Mouse (Mus musculus) forebrain, embryonic 12.5 days (tissue): ENCODE measurements around the gene Myom1. TPM values are rescaled to one million over a fixed set of nuclear protein-coding genes. Genes with fewer than 3 reads are reported as not detected.

Experiments used
- ATAC-seq: fragments of 200-750 bp; cut with Nextera tagmentation; 2 replicates; pipeline ENCODE4 v1.8.0; 2017; ENCODE audit warnings: moderate TSS enrichment; ENCODE audit not compliant: low FRiP score
- H3K27ac ChIP-seq: fragments of 300-500 bp; sonication (generic); 2 replicates; pipeline ENCODE4 v1.5.1; 2016; ENCODE audit warnings: mild to moderate bottlenecking
- H3K27me3 ChIP-seq: fragments of 300-500 bp; sonication (generic); 2 replicates; pipeline ENCODE4 v1.6.1; 2016; ENCODE audit warnings: mild to moderate bottlenecking
- H3K36me3 ChIP-seq: fragments of 300-500 bp; sonication (generic); replicated peaks from 2 replicates; pipeline ENCODE4 v1.6.1; 2016; ENCODE audit warnings: mild to moderate bottlenecking
- H3K4me1 ChIP-seq: fragments of 300-500 bp; sonication (generic); 2 replicates; pipeline ENCODE4 v1.6.1; 2016
- H3K4me2 ChIP-seq: fragments of 300-500 bp; sonication (generic); 2 replicates; pipeline ENCODE4 v1.6.1; 2016; ENCODE audit warnings: mild to moderate bottlenecking, moderate library complexity
- H3K4me3 ChIP-seq: fragments of 300-500 bp; sonication (generic); replicated peaks from 2 replicates; pipeline ENCODE4 v1.5.1; 2016; ENCODE audit warnings: mild to moderate bottlenecking
- H3K9ac ChIP-seq: fragments of 300-500 bp; sonication (generic); 2 replicates; pipeline ENCODE4 v1.6.1; 2016; ENCODE audit warnings: mild to moderate bottlenecking
- H3K9me3 ChIP-seq: fragments of 300-500 bp; sonication (generic); 2 replicates; pipeline ENCODE4 v1.6.1; 2016
- WGBS: fragments of 180-500 bp; shearing (Covaris S2); methylation state at CpG from one replicate; pipeline ENCODE4 v1.1.7; 2016; 5-methylcytosine and 5-hydroxymethylcytosine counted together
- polyA plus RNA-seq: library from polyadenylated mRNA; unstranded; fragments of >200 nt; fragmentation: Nextera tagmentation; extraction: Ambion mirVana; gene quantifications from 2 replicates; pipeline ENCODE4 v1.2.1, GENCODE M21; 2016

The Myom1 gene
- polyA plus RNA-seq, 1 experiment from 2014 or later: 1.7 TPM

DNA sequence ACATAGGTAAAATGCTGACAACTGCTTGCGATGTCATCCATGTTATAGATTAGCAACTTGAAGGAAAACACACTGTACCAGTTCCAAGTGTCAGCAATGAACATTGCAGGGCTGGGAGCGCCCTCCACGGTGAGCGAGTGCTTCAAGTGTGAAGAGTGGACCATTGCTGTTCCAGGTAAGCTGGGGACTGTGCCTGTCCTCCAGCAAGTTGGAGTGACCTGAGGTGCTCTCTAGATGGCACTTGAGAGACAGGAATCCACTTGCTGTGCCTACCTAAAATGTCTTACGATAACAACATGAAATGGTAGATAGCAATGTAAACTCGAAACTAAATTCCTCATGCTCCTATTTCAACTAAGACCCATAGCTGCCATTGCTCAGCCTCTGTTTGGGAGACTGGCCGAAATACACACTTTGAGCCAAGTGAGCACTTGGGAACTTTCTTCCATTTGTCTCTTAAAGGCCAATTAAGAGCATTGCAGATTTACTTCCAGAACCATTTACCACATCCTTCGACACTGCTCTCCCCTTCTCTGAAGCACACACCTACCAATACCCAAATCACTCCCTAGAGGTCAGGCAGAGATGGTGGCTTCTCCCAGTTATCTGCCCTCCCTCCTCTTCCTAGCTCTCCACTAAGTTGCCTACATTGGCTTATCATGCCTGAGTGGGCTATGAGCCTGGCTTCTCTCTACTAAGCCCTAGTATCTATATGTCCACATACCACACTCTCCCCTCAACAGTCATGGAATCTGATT, 85.1 kb downstream of the Myom1 start:
- 93% methylated on average over 8 of the region's 8 CpGs for WGBS

DNA sequence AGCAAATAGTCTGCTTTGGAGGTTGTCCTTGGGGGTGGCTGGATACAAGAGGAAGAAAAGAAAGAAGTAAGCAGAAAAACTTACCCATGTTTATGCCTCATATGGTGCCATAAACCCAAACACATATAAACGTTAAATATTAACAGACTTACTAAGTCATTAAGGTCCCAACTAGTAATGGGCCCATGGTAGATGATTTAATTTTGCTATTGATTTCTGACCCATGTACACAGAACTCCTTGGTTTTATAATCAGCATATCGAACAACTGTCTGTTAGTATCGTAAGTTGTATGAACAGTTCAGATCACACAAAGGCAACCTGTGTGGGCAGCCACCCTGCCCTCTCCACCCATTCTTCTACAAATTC, 85.7 kb downstream of the Myom1 start:
- Histone ChIP-seq H3K4me1 (no peaks in the 10 kb centered on the region), H3K27me3 (no peaks in the 10 kb centered on the region), H3K36me3 (no peaks in the 10 kb centered on the region), H3K4me2 (no peak overlapping the region), H3K9ac (no peak overlapping the region), H3K9me3 (no peaks in the 10 kb centered on the region), H3K27ac (no peak overlapping the region), H3K4me3 (no peak overlapping the region)
- no peak for ATAC-seq
- 95% methylated on average over 3 of the region's 3 CpGs for WGBS

More for the DNA sequence above, 85.1 kb downstream of the Myom1 start:
- no peak overlapping the region for H3K9ac ChIP-seq
- H3K4me3 ChIP-seq: no peak overlapping the region
- no peaks in the 10 kb centered on the region for H3K27me3 ChIP-seq
- no peak overlapping the region for H3K27ac ChIP-seq
- H3K4me2 ChIP-seq: no peak overlapping the region
- ATAC-seq: no peak
- H3K36me3 ChIP-seq: no peaks in the 10 kb centered on the region
- H3K4me1 ChIP-seq: no peaks in the 10 kb centered on the region
- H3K9me3 ChIP-seq: no peaks in the 10 kb centered on the region

DNA sequence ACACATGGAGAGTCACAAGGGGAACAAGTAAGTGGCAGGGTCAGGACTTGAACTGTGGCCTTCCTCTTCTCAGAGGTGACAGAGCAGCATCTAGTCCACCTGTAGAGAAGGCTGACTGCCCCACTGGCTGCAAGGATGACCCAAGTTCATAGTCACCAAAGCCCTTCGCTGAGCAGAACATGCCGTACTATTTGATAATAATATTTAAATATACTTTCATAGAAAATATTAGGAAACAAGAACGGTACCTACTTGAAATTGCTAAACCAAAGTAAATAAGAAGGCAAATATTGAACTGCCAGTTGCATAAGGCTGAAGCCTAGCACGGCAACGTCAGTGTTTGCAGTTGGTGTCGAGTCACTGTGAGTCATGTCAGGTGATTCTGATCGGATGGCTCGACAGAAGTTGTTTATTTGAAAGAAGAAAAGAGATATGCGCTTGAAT, 86.6 kb downstream of the Myom1 start:
- no peak overlapping the region for H3K4me3 ChIP-seq
- H3K9me3 ChIP-seq: no peaks in the 10 kb centered on the region
- no peaks in the 10 kb centered on the region for H3K36me3 ChIP-seq
- H3K9ac ChIP-seq: no peak overlapping the region
- H3K4me2 ChIP-seq: no peak overlapping the region
- 88% methylated on average over 9 of the region's 9 CpGs for WGBS
- no peak overlapping the region for H3K27ac ChIP-seq
- no peaks in the 10 kb centered on the region for H3K27me3 ChIP-seq
- no peaks in the 10 kb centered on the region for H3K4me1 ChIP-seq
- ATAC-seq: no peak

DNA sequence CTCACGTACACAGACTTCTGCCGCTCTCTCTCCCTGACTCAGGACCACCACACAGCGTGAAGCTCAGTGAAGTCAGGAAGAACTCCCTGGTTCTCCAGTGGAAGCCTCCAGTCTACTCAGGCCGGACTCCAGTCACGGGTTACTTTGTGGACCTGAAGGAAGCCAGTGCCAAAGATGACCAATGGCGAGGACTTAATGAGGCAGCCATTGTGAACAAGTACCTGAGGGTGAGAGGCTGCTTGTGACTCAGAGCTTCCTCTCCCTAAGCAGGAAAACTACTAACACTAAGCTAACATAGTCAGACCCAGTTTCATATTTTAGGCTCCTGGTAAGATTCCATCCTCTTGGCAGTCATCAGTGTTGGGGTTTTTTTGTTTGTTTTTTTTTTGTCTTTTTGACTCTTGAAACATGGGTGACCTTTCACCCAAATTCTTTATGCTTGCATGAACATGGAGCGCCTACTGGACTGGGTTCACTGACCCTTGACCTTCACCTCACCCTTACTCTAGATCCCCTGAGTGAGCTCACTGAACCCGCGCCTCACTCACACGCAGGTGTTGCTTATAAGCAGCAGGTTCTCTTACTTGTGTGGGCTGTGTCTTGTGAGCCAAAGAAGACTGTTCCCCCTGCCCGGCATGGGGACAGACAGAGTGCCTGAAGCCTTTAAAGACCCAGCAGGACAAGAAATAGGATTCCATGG, 87.5 kb downstream of the Myom1 start:
- 85% methylated on average over 11 of the region's 11 CpGs for WGBS
- Histone ChIP-seq H3K27ac (no peak overlapping the region), H3K4me2 (no peak overlapping the region), H3K4me3 (no peak overlapping the region), H3K27me3 (no peaks in the 10 kb centered on the region), H3K4me1 (no peaks in the 10 kb centered on the region), H3K36me3 (no peaks in the 10 kb centered on the region), H3K9ac (no peak overlapping the region), H3K9me3 (no peaks in the 10 kb centered on the region)
- ATAC-seq: no peak

DNA sequence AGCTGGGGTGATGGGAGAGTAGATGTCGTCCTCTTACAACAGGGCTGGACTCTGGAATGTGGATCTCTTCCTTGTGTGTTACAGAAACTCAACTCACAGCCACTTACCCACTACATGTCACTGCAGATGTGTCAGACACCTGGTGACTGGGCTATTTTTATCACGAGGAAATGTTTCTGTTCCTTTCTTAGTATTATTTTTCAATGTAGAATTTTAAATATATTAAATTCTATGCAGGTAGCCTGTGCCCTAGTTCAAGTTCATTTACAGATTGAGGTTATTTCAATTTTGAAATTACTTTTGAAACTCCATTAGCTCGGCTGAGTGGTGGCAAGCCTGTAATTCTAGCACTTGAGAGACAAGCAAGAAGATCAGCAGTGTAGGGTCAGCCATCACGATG, 88.6 kb downstream of the Myom1 start:
- H3K36me3 ChIP-seq: no peaks in the 10 kb centered on the region
- no peak overlapping the region for H3K27ac ChIP-seq
- H3K4me1 ChIP-seq: no peaks in the 10 kb centered on the region
- no peaks in the 10 kb centered on the region for H3K9me3 ChIP-seq
- no peaks in the 10 kb centered on the region for H3K27me3 ChIP-seq
- H3K4me3 ChIP-seq: no peak overlapping the region
- ATAC-seq: no peak
- WGBS: 87% methylated on average over 4 of the region's 4 CpGs
- no peak overlapping the region for H3K9ac ChIP-seq
- no peak overlapping the region for H3K4me2 ChIP-seq

DNA sequence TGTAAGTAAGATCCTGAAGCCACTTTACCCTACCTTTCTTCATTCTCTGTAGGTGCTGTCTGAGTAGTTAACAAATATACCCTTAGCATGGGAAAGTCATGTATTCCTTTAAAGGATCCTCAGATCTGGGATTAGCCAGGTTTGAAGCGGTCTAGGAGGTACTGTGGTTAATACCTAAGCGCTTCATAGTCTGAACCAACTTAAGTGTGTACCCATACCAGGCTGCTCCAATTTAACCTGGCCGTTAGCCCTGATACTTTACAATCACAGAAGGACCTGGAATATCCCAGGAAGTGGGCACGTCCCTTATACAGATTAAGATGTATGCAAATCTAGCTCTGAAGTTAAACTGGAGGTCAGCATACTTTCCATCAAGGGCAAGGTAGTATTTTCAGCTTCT, 89.9 kb downstream of the Myom1 start:
- Histone ChIP-seq H3K4me1 (no peaks in the 10 kb centered on the region), H3K27me3 (no peaks in the 10 kb centered on the region), H3K9me3 (no peaks in the 10 kb centered on the region), H3K9ac (no peak overlapping the region), H3K4me3 (no peak overlapping the region), H3K36me3 (no peaks in the 10 kb centered on the region), H3K4me2 (no peak overlapping the region), H3K27ac (no peak overlapping the region)
- WGBS: 92% methylated on average over 4 of the region's 4 CpGs
- ATAC-seq: no peak

DNA sequence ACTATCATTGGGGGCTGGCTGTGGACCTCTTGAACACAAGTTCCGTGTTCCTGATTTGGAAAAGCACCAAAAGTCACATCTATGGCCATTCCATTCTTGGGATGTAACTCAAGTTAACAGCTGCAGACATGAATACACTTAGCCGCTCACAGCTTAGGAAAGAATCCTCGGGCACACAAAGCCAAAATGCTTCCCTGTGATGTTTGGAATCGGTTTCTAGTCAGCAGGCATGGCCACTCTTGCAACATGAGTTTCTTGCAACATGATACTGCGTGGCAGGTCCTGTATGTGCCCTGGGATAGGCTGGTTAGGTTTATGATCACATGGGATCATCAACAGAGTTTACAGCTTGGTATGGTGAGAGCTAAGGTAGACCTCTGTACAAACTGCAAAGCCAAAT, 91.4 kb downstream of the Myom1 start:
- Histone ChIP-seq H3K9ac (no peak overlapping the region), H3K27me3 (no peaks in the 10 kb centered on the region), H3K4me1 (no peaks in the 10 kb centered on the region), H3K4me3 (no peak overlapping the region), H3K27ac (no peak overlapping the region), H3K36me3 (no peaks in the 10 kb centered on the region), H3K4me2 (no peak overlapping the region), H3K9me3 (no peaks in the 10 kb centered on the region)
- WGBS: 79% methylated on average over 5 of the region's 5 CpGs
- no peak for ATAC-seq

DNA sequence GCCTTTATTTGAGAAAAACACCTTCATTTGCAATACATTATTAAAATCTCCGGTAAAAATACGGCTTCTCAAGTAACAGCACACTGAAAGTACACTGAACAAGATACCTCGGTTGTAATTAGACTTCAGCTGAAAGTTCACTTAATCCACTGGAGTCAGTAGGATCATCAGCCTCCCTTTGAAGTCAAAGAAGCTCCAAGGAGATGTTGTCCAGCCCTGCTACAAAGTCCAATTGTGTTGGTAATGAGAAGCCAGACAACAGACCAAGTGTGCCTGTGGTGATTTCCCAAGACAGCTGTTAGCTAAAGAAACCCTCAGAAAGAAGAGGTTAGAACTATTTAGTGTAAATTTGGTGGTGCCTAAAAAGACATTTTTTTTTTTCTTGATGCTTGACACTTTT, 92.0 kb downstream of the Myom1 start:
- no peak overlapping the region for H3K27ac ChIP-seq
- H3K27me3 ChIP-seq: no peaks in the 10 kb centered on the region
- no peak for ATAC-seq
- no peak overlapping the region for H3K4me2 ChIP-seq
- no peak overlapping the region for H3K9ac ChIP-seq
- no peaks in the 10 kb centered on the region for H3K4me1 ChIP-seq
- H3K4me3 ChIP-seq: no peak overlapping the region
- H3K36me3 ChIP-seq: no peaks in the 10 kb centered on the region
- 44% methylated on average over 3 of the region's 3 CpGs for WGBS
- H3K9me3 ChIP-seq: no peaks in the 10 kb centered on the region

DNA sequence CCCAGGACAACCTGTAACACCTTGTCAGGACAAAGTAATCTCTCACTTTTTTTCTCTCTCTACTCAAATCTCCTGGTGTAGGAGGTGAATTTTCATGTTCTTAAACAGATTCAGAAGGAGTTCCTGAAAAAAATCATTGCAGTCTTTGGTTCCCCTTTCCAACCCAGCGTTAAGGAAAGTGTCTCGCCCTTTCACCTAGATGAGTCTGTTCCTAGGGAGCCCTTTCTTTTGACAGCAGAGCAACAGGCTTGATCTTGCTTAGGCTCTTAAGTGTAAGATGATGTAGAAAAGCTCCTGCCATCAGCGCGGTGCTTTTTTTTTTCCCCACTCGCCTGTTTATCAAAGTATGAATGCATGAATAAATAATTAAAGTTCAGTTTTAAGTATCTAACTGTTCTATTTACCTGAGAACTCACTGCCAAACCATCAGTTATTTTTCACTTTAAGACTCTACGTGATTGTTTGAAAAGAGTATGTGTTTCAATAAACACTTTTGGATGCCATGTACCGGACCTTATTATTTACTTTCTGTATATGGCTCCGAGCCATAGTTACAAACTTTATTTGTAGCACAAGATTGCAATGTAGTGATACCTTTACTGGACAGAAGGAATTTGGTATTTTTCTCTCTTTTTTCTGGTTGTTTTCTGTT, 94.2 kb downstream of the Myom1 start:
- ATAC-seq: no peak
- WGBS: 93% methylated on average over 8 of the region's 8 CpGs

DNA sequence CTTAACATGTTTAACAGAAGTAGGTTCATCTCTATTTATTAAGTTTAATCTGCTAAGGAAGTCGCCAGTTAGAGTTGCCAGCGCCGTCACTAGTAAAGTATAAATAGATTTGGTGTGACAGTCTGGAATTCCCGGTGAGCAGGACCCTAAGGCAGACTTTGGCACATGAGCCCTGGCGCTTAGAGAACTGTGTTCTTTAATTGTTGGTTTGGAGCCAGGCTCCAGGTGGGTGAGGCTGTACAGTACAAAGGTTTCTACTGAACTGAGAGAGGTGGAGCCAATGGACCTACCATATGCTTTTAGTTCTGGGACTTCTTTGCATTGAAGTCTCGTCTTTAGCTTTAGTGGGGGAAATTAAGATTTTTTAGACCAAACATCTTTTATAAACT, 94.8 kb downstream of the Myom1 start:
- ATAC-seq: no peak
- Histone ChIP-seq H3K9ac (no peak overlapping the region), H3K27me3 (no peaks in the 10 kb centered on the region), H3K9me3 (no peaks in the 10 kb centered on the region), H3K36me3 (no peaks in the 10 kb centered on the region), H3K27ac (no peak overlapping the region), H3K4me1 (peaks cover 4% of the 10 kb centered on the region; the same call in 1 of the 2 replicates), H3K4me2 (no peak overlapping the region), H3K4me3 (no peak overlapping the region)
- 92% methylated on average over 6 of the region's 6 CpGs for WGBS

More for the DNA sequence above, 94.2 kb downstream of the Myom1 start:
- Histone ChIP-seq H3K27ac (no peak overlapping the region), H3K9ac (no peak overlapping the region), H3K36me3 (no peaks in the 10 kb centered on the region), H3K27me3 (no peaks in the 10 kb centered on the region), H3K9me3 (no peaks in the 10 kb centered on the region), H3K4me2 (no peak overlapping the region), H3K4me3 (no peak overlapping the region), H3K4me1 (no peaks in the 10 kb centered on the region)

DNA sequence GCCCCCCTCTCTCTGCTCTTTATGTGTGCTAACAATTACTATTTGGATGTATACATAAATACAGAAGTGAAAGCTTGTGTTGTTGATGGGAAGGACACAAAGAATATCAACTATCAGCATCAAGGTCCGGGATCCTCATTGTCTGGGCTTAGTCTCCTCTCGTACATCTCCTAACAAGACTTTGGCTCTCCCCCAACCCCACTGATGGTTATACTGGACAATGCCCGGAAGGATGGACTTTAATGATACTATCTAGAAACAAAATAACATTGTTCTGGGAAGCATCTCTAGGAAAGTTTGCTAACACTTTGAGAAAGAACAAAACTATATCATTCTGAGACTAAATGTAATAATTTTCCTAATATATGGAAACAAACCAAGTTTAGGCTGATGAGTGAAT, 96.2 kb downstream of the Myom1 start:
- no peak overlapping the region for H3K9ac ChIP-seq
- 88% methylated on average over 3 of the region's 3 CpGs for WGBS

DNA sequence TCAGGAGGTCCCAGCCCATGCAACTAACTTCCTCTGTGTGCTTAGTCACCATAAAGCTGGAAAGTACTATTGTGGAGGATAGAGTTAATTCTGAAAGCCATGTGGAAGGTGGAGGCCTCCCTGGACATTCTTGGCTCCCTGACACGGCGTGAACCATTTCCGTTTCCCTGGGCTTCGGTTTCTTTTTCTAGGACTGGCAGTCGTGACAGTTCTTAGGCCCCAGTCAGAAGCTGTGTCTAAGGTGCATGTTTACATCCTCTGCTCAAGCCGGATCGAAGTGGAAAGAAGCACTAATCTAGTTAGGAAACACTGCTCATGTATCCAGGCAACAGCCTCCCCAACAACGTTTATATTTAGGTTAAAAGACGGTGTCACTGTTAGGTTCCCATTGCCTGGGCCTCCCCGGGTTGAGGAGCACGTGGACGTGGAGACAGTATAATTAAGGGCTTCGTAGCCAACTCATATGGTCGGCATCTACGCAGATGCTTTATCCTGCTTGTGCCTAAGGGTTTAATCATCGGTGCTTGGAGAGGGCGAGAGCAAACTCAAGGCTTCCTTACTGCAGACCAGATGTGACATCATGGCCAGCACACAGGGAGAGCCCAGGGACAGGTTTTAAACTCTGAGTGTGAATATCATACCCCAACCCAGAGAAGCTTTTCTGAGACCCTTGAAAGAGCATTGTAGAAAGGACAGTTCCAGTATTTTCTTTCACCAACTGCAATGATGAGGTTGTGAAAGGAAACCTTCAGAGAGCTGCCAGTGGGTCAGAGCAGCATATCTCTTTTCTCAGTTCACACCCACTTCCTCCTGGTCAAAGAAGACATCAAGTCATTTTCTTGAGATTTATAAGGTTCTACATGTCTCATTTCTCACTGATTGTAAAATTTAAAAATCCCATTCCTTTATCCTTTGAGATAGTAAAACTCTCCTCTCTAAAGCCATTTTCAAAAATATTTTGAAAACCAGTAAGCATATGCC, 100.4 kb downstream of the Myom1 start:
- H3K27ac ChIP-seq: no peak overlapping the region
- no peak overlapping the region for H3K9ac ChIP-seq
- H3K4me2 ChIP-seq: no peak overlapping the region
- H3K9me3 ChIP-seq: no peaks in the 10 kb centered on the region
- H3K4me3 ChIP-seq: no peak overlapping the region
- 65% methylated on average over 17 of the region's 17 CpGs for WGBS
- peaks cover 4% of the 10 kb centered on the region; the same call in 1 of the 2 replicates for H3K4me1 ChIP-seq
- H3K27me3 ChIP-seq: no peaks in the 10 kb centered on the region
- ATAC-seq: no peak
- H3K36me3 ChIP-seq: no peaks in the 10 kb centered on the region

More for the DNA sequence above, 96.2 kb downstream of the Myom1 start:
- peaks cover 4% of the 10 kb centered on the region; the same call in 1 of the 2 replicates for H3K4me1 ChIP-seq
- no peaks in the 10 kb centered on the region for H3K36me3 ChIP-seq
- no peaks in the 10 kb centered on the region for H3K27me3 ChIP-seq
- no peaks in the 10 kb centered on the region for H3K9me3 ChIP-seq
- H3K4me2 ChIP-seq: no peak overlapping the region
- H3K4me3 ChIP-seq: no peak overlapping the region
- ATAC-seq: no peak
- H3K27ac ChIP-seq: no peak overlapping the region
